Mouse (Mus musculus): ENCODE results near the gene Nudt4.

Gene Nudt4

GRCm38 (mm10) chr10:95542916-95543315 lies 21.0 kb downstream of the Nudt4 start:
- no peak for DNase-seq (ENCODE audit: extremely low read depth, low read depth, low spot score)

GRCm38 (mm10) chr10:95539841-95540240 lies 24.1 kb downstream of the Nudt4 start:
- no peak for DNase-seq (ENCODE audit: extremely low read depth, low read depth, low spot score)

GRCm38 (mm10) chr10:95539260-95539659 lies 24.7 kb downstream of the Nudt4 start:
- DNase-seq (ENCODE audit: extremely low read depth, low read depth, low spot score): no peak

GRCm38 (mm10) chr10:95536222-95536541 lies 27.8 kb downstream of the Nudt4 start:
- no peak for DNase-seq (ENCODE audit: extremely low read depth, low read depth, low spot score)

- no peak for DNase-seq (ENCODE audit: extremely low read depth, low read depth, low spot score)
These were observed 28.3 kb downstream of the Nudt4 start for GRCm38 (mm10) chr10:95535399-95536221.

DNA sequence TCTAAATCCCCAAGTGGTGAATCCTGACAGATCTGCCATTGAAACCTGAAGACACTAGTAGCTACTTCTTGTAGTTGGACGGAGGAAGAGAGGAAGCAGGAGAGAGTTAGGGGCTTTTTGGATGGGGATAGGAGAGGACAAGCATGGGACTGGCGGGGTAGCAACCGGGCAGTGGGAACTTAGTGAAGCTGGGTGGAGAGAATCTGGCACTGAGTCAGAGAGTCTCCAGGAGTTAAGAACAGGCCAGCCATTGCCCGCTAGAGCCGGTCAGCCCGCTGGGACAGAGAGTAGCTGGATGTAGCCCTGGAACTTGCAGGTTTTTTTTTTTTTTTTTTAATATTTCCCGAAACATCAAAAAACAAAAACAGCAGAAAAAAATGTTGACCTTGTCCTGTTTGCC lies 30.6 kb downstream of the Nudt4 start:
- no peak for DNase-seq (ENCODE audit: extremely low read depth, low read depth, low spot score)

DNA sequence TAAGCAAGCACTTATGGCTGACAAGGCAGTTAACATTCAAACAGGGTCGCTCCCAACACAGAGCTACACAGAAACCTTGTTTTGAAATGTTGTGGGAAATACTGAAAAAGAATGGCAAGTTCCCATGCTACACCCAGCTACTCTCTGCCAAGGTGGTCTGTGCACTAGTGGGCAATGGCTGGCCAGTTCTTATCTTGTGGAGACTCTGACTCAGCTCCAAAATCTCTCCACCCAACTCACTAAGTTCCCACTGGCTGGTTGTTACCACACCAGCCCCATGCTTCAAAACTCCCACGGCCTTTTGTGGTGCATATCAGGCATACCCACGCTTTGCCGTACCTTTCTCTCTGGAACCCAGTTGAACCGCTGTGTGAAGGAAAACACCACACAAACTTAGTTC lies 31.0 kb downstream of the Nudt4 start:
- DNase-seq (ENCODE audit: extremely low read depth, low read depth, low spot score): no peak

GRCm38 (mm10) chr10:95530551-95531121 lies 33.3 kb downstream of the Nudt4 start:
- no peak for DNase-seq (ENCODE audit: extremely low read depth, low read depth, low spot score)

GRCm38 (mm10) chr10:95526495-95527122 lies 37.3 kb downstream of the Nudt4 start:
- peak; percentile 46 for DNase-seq (ENCODE audit: extremely low read depth, low read depth, low spot score)

GRCm38 (mm10) chr10:95525871-95526270 lies 38.1 kb downstream of the Nudt4 start:
- no peak for DNase-seq (ENCODE audit: extremely low read depth, low read depth, low spot score)

DNA sequence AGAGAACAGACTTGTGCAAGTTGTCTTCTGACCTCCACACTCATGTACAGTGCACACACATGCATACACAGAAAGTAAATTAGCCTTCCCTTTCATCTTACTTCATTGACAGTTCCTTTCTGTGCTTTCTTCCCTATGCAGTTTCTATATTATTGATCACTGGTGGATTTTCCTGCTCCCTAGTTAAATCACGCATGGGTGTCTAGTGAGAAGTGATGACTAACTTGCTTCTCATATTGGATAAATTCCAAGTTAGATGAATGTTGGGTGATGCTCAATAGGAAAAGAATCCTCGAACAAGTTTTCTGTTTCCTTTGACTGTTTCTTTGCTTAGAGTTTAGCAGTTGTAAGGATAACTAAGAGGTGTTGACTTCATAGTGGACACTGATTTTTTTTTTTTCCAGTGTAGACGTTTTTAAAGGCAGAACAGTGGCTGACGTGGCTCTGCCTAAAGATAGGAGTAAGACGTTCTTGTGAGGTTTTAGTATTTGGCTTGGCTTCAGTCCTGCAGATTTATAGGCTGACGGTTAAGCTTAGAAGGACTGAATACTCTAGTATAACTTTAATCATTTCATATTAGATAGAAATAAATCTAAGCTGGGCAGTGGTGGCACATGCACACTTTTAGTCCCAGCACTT lies 38.8 kb downstream of the Nudt4 start:
- DNase-seq (ENCODE audit: extremely low read depth, low read depth, low spot score): no peak

GRCm38 (mm10) chr10:95517656-95518055 lies 46.3 kb downstream of the Nudt4 start:
- no peak for DNase-seq (ENCODE audit: extremely low read depth, low read depth, low spot score)

DNA sequence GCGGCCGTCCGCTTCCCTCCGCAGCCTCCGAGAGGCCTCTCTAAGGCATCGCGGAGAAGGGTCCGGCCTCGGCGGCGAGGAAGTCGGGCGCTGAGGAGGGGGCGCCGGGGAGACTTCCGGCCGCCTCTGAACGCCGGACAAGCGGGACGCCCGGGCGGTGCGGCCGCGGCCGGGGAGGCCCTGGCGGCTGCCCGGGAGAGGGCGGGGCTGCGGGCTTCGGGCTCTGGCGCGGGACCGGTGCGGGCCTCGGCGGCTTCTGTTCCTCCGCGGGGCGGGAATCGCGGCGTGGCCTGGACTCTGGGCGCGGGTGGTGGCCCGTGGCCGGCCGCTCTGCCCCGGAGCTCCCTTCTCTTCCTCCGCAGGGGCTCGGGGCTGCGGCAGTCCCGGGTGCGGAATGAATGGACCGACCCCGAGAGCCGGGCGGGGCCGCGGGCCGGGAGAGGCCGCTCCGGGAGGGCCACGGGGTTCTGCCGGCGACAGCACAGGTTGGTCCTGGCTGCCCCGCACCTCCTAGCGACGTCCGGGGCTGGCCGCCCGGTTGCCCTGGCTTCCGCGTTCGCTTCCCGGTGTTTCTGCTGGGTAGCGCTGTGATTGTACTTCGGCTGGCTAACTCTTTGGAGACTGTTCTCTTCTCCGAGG lies 48.5 kb downstream of the Nudt4 start:
- DNase-seq (ENCODE audit: extremely low read depth, low read depth, low spot score): no peak

DNA sequence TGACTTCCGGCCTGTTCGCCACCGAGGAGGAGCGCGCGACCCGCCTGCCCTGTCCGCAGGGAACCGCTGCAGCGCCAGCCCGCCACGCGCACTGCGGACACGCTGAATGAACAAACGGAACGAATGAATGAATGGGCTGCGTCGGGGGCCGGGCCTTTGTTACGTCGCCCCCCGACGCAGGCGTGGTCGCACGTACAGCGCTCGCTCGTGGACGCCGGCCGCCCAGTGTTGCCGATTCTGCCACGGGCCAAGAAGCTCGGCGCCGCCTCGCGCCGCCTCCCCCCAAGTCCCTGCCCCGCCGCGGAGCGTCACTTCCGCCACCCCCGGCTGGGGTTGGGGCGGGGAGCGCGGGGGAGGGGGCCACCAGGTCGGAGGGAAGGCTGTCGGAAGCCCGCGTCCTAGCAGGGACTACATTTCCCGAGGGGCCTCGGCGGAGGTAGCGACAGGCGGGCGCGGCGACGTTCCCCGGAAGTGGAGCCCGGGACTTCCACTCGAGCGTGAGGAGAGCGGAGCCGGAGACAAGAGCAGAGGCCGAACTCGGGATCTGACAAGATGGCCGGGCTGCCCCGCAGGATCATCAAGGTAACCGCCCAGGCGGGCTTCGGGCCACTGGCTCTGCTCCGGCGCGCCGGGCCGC lies 49.2 kb downstream of the Nudt4 start, which contains the start of gene Ube2n:
Gene Ube2n, plus strand, starts transcription at position 490 of the 637 bp plus-strand sequence.
- DNase-seq (ENCODE audit: extremely low read depth, low read depth, low spot score): peak; percentile 61

GRCm38 (mm10) chr10:95513768-95514556 lies 50.0 kb downstream of the Nudt4 start:
- no peak for DNase-seq (ENCODE audit: extremely low read depth, low read depth, low spot score)

DNA sequence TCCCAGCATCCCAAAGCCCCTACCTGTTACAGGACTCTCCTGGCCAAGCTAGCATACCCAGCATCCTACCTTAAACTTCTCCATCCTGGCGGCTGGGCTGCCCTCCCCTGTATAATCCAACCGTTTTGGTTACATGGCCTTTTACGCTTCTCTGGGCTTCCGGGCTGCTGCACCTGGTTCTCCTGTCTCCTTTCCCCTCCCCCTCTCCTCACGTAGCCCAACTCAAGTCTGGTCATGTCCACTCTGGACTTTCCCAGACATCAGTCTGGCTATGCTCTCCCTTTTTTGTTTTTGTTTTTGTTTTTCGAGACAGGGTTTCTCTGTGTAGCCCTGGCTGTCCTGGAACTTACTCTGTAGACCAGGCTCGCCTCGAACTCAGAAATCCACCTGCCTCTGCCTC lies 51.3 kb downstream of the Nudt4 start:
- no peak for DNase-seq (ENCODE audit: extremely low read depth, low read depth, low spot score)

DNA sequence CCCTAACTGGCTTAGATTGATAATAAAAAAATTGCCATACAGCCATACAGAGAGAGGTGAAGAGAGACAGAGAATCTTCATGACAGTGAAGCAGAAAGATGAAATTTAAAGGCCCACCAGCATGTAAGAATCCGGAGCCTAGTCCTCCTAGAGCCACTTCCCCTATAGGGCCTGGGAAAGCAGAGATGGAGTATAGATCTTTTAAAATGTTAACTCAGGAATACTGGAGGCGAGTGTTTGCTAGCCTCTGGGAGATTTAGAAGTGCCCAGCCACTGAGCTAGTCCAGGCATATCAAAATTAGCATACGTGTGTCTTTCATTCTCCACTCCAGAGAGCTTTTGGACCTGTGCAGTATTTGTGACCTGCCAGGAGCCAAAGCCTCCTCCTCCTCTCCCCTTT lies 54.7 kb downstream of the Nudt4 start:
- DNase-seq (ENCODE audit: extremely low read depth, low read depth, low spot score): no peak

DNA sequence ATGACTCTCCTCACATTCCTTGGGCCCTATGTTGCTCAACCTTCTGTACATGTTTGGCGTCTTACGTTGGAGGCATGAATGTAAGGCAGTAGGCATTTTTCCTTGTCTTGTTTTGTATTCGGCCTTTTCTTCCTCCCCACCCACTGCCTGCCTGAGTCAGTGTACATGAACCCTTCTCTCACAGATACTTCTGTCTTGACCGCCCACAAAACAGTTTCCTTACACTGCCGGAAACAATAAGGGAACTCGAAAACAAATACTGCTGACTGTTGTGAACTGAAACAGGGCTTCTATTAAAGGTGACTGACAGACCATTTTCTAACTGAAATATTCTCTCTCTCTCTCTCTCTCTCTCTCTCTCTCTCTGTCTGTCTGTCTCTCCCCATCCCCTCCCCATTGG lies 55.2 kb downstream of the Nudt4 start:
- no peak for DNase-seq (ENCODE audit: extremely low read depth, low read depth, low spot score)

DNA sequence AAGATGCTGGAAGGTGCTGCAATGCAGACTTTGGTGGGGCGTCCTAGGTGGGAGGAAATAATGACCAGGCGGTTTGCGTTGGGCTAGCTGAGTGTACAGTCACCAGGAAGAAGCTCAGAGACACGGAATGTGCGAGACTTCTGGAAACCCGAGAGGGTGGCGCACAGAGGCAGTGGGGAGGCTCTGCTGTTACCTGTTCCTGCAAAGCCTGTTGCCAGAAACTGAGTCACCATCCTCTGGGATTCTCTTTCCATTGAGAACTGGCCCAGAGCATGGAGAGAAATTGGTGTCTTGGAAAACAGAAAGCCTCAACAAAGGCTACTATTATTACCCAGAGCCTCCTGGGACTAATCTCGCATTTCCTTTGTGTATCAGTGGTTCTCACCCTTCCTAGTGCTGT lies 55.8 kb downstream of the Nudt4 start:
- DNase-seq (ENCODE audit: extremely low read depth, low read depth, low spot score): no peak

GRCm38 (mm10) chr10:95504341-95504740 lies 59.6 kb downstream of the Nudt4 start:
- no peak for DNase-seq (ENCODE audit: extremely low read depth, low read depth, low spot score)

Data from fat pad, adult 2 months (tissue).